Mouse (Mus musculus) gastrocnemius, adult 8-10 months (tissue): ENCODE results near the gene Dnah17. TPM values are rescaled to one million over a fixed set of nuclear protein-coding genes. Genes with fewer than 3 reads are reported as not detected.

ENCODE experiments used
- DNase-seq, 2 experiments: peaks; one replicate each; pipeline ENCODE4 v3.0.0; 2022; ENCODE audit warnings: low spot score in 2 of 2
- total RNA-seq, 4 experiments: library from RNA; stranded (reverse); gene quantifications; 2 replicates each; pipeline ENCODE4 v1.2.4; 2022

The Dnah17 gene
- total RNA-seq, 4 experiments from 2014 or later = 0.02 to 0.03 TPM; not detected in 2

DNA sequence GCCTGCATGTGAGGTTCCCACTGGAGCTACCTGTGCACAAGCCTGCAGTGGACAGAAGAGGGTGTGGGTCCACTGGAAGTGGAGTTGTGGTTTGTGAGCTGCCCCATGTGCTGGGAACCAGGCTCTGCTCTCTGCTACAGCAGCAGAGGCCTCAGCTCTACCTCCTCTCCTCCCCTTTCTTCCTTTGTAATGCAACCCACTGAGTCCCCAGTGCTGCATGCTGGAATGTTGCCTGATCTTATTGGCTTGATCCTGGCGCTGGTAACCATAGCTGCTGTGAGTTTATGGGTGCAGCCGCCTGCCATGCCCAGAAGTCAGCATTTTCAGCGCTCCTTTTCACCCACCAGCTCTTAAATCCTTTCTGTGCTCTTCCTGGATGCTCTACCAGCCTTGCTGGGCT is 134.4 kb downstream of the Dnah17 start:
- no peak for DNase-seq

DNA sequence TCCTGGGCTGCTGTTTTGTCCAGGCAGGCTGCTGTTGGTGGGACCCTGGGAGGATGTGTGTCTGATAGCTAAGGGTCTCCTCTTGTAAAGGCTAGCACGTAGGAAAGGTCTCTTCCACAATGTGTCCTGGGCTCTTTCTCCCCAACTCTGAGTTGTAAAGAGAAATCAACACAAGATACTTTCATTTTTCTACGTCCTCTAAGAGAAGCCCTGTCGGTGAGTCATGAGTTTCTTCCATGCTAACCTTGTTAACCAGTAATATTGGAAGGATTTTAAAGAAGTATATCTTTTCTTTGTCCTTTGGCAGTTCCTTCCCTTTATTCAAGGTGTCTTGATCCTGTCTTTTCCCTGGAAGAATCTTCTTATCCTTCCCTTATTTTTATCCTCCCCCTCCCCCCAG is 134.8 kb downstream of the Dnah17 start:
- no peak for DNase-seq

GRCm38 (mm10) chr11:117995255-117995654 is 135.2 kb downstream of the Dnah17 start:
- DNase-seq = no peak

DNA sequence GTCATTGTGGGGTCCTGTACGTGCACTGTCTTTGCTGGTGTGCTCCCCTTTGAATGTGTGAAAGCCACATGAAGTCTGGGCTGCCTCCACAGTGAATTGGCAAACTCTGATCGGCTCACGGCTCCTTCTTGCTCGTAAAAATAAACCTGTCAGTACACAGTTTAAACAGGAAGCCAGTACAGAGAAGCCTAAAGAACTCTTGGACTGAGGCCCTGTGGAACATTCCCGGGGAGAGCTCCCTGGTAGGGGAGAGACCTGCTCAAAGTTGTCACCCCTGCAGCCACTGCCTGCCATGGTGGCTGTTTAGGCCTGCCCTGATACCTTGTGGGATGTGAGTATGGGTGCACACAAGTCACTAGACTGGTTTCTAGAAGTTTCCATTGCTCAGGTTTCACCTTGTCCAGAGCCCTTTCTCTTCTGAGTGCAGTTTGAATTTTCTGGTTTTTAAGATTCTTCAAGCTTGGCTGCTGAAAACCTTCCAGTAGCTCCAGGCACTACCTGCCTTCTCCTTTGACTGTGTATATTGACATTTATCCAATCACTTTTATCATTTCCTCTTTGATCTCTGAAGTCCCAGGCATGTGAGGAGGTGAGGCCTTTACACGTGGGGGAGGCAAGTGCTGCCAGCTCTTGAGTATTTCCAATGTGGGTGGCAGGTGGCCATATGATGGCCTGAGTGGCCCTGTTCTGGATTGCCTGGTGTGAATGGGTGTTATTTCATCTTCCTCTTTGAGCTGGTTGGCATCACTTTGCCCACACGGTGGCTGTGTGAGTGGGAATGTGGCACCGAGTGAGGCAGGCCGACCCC is 136.0 kb downstream of the Dnah17 start:
- no peak for DNase-seq

DNA sequence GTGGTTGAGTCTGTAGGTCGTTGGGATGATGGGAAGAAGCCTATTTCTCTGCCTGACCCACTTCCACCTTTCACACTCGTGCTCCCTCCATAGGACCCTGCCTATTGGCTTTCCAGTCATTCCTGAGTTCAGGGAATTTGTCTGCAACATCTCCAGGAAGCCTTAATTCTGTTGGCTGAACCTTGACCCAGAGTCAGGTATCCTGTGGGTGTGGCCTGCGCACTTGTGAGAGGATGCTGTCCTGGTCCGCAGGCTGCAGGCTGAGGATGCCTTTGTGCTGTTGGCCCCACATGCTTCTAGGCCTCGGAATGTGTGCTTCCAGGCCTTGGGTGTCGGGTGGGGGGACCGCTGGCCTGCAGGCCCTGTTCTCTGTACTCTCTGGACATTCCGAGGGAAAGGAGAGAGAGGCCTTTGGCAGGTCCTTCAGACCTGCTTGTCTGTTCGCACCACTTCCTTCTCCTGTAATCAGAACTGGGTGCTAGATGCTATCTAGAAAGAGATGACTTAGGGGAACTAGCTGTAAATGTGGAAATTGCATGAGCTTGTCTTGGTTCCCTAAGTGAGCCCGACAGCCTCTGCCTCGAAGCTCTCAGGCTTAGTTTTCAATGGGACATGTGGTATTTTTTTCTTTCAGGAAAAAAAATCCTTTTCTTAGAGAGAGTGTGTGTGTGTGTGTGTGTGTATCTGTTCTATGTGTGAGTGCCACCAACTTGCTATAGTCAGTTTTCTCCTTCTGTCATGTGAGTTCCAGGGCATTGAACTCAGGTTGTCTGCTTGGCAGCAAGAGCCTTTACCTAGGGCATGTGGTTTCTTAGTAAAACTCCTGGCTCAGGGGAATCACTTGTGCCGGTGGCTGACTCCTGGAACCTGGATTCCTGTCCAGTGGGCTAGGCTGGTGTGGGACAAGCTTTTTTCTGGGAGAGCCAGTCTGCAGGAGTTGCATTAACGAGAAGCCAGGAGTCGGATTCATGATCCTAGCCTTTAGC is 137.0 kb downstream of the Dnah17 start:
- no peak for DNase-seq

DNA sequence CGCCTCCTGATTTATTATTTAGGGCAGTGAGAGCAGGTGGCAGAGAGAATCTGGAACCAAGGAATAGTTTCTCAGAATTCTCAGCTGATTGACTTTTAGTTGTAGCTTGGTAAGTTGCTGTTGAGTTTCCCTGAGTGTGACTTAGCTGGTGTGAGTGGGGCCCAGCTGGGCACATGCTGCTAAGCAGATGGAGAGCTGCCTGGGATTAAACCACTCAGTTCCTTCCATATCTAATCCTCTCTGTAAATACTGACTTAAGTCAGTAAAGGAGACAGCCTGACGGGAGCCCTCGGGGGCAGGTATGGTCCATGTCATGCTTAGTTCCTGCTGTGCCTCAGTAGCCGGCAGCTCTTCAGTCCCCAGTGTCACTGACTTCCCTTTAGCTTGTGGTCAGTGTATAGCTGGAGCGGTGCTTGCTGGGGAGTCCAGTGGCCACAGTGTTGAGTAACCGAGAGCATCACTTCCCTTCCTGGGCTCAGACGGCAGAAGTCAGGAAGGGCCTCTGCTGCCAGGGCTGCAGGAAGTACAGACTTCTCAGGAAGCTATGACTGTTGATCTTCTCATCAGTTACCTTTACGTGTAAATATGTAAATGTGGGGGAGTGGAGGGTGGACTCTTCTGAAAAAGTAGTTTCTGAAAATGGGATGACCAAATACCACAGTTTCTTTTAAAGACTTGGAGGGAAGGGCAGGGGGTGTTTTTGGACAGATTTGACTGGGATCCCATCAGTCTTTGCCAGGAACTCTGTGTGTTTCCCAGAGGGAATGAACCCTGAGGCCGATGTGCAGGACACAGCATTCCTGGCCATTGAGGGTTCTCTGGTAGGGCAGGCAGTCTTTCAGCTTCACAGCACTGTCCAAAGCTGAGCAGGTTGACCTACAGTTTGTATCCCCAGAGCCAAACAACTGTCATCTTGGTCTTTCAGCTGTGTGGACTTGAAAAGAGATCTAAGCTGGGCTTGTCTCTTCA is 138.6 kb downstream of the Dnah17 start:
- DNase-seq = no peak

DNA sequence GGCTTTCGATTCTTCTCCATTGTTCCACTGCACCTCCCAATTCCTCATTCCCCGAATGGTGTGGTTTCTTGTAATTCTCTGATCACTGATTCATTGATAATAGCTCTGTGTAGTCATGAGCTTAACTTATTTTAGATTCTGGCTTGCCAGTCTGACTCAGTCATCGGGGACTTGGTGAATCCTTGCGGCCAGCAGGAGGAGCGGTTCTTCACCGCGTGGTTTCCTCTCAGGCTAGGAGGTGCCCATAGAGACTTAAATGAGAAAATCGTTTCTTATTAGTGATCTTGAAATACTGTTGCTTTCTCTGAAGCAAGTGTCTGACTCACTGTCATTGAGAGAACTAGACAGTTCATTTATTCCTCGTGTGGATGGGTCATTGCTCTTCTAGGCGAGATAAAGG is 140.5 kb downstream of the Dnah17 start:
- DNase-seq = no peak

DNA sequence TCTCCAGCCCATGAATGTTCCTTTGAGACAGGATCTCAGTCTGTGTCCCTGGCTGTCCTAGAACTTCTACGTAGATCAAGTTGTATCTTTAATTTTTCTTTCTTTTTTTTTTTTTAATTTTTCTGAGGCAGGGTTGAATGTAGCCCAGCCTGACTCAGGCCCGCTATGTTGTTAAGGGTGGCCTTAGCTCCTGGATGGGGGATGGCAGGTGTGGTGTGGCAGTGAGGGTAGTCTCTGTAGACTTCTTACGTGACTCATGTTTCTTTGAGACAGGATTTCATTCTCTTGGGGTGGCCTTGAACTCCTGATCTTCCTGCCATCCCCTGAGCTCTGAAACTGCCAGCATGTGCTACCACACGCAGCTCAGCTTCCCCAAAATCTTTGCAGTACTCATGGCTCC is 141.2 kb downstream of the Dnah17 start:
- DNase-seq = no peak

GRCm38 (mm10) chr11:117987968-117988367 is 142.5 kb downstream of the Dnah17 start:
- no peak for DNase-seq

- DNase-seq = no peak
Observed at GRCm38 (mm10) chr11:117987032-117987451, 143.4 kb downstream of the Dnah17 start.

- DNase-seq = peak; percentile 82 to 90
Observed at GRCm38 (mm10) chr11:117986126-117987031, 144.1 kb downstream of the Dnah17 start, which contains the start of gene Pgs1. Gene Pgs1 (plus strand): TSS chr11:117986292.

- no peak for DNase-seq
Observed at GRCm38 (mm10) chr11:117983770-117984169, 146.7 kb downstream of the Dnah17 start.

- no peak for DNase-seq
Observed at GRCm38 (mm10) chr11:117982426-117982825, 148.0 kb downstream of the Dnah17 start.

DNA sequence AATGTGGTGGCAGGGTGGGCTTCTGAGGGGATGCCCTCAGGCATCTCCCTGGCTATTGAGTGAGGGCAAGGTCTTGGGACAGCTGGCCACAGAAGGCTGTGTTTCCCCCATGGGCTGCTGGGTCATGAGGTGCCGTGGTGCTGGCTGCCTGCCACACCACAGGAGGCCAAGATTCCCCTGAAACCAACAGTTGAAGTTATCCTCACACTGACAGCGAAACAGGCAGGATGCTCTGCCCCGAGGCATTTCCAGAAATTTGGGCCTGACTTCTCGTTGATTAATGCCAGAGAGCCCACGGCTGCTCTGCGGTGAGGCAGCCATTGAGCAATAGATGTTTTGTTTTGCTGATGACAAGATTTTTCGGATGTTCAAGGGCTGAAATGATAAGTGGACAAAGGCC is 151.0 kb downstream of the Dnah17 start:
- no peak for DNase-seq

DNA sequence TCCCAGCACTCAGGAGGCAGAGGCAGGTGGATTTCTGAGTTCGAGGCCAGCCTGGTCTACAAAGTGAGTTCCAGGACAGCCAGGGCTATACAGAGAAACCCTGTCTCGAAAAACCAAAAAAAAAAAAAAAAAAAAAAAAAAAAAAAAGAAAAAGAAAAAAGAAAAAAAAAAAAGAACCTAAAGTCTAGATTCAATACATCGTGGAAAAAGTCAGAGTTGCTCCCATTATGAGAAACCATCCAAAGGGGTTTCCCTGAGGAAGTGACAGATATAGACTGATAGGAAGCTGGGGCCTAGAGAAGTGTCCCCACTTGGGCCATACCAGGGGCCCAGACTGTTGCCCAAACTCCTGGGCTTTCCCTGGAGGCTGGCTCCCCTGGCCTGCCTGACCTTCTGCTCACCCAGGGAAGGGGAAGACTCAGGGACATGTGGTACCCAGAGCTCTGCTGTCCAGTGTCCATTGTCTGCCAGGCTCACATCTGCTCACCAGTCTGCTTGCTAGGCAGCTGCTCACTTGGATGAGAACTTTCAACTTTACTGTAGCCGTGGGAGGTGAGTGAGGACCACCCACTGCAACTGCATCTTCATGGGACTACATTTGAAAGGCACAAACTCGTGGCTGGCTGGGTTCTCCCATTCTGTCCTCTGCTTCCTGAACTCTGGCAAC is 152.6 kb downstream of the Dnah17 start:
- DNase-seq = no peak

- DNase-seq = peak in 1 of 2 experiments; percentile 55
Observed at GRCm38 (mm10) chr11:117976081-117976582, 154.3 kb downstream of the Dnah17 start.

GRCm38 (mm10) chr11:117975211-117975967 is 155.0 kb downstream of the Dnah17 start:
- DNase-seq = no peak
